Mouse (Mus musculus): ENCODE measurements around the gene Art4.

DNA sequence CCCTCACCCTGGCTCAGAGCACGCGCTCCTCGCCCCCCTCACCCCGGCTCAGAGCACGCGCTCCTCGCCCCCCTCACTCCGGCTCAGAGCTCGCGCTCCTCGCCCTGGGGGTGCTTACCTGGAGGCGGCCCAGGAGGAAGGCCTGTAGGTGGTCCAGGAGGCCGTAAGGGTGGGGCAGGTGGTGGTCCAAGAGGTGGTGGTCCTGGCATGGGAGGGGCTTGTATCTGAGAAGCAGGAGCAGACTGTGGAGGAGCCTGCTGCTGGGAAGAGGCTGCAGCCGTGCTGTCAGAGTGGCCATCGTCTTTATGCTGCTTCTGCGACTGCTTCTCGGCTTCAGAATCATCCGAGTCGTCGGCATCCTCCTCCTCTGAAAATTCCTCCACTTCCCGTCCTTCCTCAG, 40.7 kb downstream of the Art4 start:
- TF ChIP-seq CEBPB (IDR thresholded peaks at IDR 0.05; ENCODE audit: insufficient read depth, poor library complexity, severe bottlenecking), result no peak
- TF ChIP-seq POLR2A (IDR thresholded peaks at IDR 0.05; ENCODE audit: insufficient read length, low read depth), result no peak

Measured in myocyte (in vitro differentiated cells).